Mouse (Mus musculus): ENCODE data around the gene Col10a1.

GRCm38 (mm10) chr10:34352166-34352565 lies 37.6 kb upstream of the Col10a1 start:
- TF ChIP-seq GATA1 (IDR thresholded peaks at IDR 0.05; ENCODE audit: borderline replicate concordance, low read length) (no peak), FLI1 (IDR thresholded peaks at IDR 0.05; ENCODE audit: low read length) (no peak)

Data from megakaryocyte, embryonic 14.5 days (primary cell).